Mouse (Mus musculus): ENCODE measurements around the gene Map3k10.

The Map3k10 gene

DNA sequence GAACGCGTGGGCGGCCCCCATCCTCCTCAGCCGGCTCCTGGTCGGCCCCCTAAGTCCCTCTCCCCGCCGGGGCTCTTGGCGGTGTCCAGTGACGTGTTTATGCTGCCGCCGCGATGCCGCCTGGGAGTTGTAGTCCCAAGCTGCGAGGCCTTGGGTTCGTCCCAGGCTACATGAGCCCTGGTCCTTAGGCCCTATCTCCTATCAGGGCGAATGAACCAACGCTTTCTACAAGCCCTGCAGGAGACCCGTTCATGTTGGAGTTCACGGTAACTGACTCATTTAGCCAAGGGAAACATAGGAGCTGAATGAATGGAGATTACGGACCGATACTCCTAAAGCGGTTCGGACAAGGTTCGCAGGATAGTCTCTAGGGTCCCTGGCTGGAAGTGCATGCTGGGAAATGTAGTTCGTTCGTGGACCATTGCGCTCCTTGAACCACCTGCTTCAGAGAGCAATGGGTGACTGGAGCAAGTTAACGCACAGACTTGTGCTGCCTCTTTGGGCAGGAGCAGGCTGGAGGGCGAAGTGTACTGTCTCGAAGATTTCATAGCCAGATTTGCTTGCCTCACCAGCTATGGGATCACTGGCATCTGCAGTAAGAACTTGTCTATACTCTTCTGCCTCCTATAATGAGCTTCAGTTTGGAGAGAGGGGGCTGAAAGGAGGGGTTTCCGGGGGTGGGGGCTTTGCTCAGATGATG is at the start of gene Map3k10:
Gene Map3k10, minus strand, starts transcription at position 77 of the 700 bp plus-strand sequence.
- DNase-seq (ENCODE audit: low read depth) = peak; percentile 96

DNA sequence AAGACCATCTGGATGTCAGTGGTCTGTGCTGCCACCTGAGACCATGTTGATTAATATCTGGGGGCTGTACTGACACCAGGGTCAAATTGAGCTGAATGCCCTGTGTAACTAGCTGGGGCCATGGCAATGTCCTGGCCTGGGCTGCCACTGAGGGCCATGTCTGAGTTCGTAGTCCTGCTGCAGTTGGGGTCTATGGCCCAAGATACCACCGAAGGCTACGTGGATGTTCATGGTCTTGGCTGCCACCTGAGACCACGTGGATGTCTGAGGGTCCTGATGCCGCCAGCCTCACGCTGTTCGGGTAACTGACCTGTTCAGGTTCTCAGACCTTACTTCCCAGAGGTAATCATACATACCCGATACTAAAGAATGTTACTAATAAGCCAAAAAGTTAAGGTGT is 47.6 kb upstream of the Map3k10 start:
- DNase-seq (ENCODE audit: low read depth) = no peak

DNA sequence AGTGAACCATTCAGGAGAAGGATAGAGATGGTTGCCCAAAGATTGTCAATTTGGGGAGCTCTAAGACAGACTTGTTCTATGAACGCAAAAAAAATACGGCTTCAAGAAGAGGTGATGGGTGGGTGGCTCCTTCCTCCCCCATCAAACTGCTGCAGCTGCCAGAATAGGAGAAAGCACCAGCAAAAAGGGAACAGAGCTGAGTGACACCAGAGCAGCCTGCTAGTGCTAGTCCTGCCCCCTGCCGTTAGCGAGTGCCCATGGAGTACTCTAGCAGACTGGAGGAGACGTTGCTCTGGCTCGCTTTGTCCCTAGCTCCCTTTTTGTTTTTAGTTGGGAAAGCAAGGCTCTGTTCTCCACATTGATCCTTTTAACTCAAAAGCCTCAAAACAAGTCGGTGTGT is 36.0 kb upstream of the Map3k10 start:
- no peak for DNase-seq (ENCODE audit: low read depth)

DNA sequence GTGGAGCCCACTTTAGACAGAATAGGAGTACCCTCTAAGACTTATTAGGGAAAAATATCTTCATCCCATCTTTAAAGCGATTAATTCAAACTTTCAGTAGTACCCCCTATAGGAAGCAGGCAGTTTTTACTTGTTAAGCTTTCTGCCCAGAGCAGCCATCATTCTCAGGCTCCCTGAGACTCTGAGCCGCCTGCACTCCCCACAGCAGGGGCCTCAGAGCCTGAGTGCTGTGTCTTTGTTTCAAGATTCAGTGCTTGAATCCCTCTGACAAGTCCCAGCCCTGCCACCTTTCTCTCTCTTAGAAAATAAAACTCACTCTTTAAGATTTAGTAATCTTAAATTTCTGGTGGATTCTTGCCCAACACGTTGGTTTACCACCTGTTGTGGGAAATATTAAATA is 22.3 kb upstream of the Map3k10 start:
- no peak for DNase-seq (ENCODE audit: low read depth)

DNA sequence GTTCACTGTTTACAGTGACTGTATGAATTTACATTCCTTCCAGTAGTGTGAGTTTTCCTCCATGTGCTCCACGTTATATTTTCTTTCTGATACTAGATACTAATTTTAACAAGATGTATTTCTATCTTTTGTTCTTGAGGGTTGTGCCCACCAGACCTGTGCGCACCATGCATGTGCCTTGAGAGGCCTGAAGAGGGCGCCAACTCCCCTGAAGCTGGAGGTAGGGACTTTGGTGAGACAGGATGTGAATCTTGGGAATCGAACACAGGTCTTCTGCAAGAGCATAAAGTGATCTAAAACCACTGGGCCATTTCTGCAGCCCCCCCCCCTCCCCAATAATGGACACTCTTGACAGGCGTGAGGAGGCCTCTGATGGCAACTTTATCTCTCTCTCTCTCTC is 16.7 kb upstream of the Map3k10 start:
- DNase-seq (ENCODE audit: low read depth) = peak; percentile 73

DNA sequence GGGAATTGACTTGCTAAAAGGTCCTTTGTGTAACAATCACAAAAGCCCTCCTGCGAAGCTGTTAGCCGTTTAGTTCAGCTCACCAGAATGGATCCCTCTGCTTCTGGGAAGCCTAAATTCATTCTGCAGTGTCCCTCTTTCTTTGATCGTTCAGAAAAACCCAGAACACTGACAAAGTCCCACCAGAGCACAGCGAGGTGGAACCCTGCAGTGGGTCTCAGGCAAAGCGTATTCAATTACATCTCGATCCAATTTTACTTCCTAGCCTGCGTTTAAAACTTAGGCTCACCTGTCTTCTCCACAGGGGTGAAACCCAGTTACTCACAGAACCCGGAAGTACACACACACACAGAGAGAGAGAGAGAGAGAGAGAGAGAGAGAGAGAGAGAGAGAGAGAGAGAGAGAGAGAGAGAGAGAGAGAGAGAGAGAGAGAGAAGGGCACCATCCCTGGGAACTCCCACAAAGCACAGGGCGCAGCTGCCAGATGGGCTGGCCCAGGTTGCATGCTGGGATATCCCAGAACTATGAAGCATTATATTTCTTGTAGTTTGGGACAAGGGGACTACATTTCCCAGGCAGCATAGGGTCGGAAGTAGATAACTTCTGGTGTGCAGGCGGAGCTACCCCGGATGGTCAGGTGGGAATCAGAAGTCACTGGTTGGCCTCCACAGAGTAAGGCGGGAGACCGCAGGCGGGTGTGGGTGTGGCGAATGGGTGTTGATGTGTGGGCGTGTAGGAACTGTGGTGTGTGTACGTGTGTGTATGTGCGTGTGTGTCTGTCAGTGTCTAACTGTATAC is 14.6 kb upstream of the Map3k10 start, which contains the start of gene Zfp607b:
Gene Zfp607b, plus strand, starts transcription at position 526 of the 798 bp plus-strand sequence.
- peak; percentile 97 for DNase-seq (ENCODE audit: low read depth)

DNA sequence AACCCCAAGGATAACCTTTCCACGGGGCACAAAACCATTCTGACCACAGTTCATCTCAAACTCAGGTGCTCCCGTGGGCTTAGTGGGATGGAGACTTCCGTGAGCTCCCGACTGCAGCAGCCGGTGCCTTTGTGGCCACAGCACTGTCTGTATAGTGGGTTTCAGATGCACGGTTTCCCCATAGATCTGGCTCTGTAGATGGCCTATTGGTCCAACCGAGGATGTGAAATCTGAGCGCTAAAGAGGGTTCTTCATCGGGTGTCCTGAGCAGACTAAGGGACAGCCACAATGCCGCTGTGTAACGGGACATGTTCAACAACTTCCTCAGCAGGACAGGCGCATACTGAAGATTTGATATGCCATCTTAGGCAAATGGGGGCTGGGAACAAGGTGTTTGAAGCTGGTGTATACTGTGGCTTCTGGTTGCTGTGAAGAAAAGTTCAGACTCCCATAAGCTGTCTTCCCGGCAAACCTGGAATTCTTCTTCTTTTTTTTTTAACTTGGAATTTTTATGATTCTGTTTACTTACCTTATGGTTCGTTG is 13.9 kb upstream of the Map3k10 start:
- no peak for DNase-seq (ENCODE audit: low read depth)

DNA sequence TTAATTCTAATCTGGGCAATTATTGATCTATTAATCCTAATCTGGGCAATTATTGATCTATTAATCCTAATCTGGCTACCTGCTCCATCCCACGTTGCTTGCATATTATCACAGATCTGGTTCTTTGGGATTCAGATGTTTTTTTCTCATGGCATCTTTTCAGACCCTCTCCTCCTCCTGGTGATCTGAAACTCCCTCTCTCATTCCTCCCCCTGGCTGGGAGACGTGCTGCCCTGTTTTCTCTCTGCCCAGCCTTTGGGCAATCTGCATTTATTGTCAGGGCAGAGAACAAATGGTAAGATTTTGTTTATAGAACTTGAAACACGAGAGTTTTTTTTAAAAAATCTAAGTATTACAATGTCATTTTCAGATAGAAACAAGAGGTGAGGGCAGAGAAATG is 13.4 kb upstream of the Map3k10 start:
- DNase-seq (ENCODE audit: low read depth) = no peak

DNA sequence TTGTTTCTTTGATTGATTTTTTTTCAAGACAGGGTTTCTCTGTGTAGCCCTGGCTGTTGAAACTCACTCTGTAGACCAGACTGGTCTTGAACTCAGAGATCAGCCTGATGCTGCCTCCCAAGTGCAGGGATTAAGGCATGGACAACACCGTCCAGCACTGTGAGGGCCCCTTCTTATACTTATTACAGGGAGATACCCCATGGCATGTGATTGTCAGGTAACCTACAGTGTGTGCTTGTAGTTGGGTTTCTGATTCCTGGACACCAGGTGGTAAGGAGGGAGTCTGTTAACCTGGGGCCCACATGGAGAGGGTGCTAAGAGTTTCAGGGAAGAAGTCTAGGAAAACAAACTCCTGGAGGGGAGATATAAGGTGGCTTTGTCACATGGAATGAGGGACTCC is 12.6 kb upstream of the Map3k10 start:
- DNase-seq (ENCODE audit: low read depth) = no peak

DNA sequence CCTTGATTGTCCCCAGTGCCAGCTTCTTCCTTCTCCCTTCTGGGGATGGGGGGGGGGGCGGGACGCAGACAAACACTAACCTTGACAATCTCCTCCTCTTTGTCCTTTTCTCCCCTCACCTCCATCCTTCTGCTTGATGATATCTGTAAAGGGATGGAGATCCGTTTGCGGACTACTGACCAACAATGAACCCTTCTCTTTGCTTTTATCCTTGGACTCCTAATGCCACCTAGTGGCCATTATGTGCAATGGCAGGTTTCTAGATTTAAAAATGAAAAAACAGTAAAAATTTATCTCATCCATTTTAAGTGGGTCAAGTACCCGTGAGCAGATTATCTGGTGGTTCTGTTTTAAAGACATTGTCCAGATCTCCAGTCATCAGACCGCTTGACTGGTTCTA is 11.3 kb upstream of the Map3k10 start:
- DNase-seq (ENCODE audit: low read depth) = peak; percentile 67

DNA sequence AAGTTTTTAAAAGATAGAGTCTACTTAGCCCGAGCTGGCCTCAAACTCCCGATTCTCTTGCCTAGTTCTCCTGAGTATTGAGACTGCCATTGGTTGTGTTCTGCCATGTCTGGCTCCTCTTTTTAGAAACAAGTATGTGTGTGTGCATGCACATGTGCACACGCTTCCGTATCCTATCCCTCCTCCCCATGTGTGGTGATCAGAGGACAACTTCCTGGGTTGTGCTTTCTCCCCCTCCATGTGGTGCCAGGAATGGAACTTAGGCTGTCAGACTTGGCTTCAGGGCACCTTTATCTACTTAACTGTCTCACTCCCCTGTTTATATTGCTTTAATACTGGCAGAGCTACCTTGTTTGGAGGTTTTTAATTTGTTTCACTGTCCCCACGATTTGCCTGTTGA is 10.8 kb upstream of the Map3k10 start:
- DNase-seq (ENCODE audit: low read depth) = no peak

DNA sequence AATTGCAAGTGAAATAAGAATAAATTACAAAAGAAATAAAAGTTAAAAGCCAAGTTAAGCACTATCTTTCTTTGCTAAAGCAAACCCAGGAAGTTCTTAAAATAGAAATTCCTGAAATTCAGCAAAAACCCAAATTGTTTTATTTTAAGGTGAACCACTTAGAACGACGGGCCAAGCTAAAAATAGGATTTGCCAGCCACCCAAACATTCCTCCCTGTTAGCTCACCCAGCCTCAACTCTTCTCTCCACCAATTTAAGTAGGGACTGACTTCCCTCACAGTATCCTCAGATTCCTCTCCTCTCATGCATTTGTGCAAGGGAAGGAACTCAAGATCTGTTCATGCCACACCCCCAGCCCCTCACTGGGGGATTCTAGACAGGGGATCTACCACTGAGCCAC is 8.8 kb upstream of the Map3k10 start:
- no peak for DNase-seq (ENCODE audit: low read depth)

DNA sequence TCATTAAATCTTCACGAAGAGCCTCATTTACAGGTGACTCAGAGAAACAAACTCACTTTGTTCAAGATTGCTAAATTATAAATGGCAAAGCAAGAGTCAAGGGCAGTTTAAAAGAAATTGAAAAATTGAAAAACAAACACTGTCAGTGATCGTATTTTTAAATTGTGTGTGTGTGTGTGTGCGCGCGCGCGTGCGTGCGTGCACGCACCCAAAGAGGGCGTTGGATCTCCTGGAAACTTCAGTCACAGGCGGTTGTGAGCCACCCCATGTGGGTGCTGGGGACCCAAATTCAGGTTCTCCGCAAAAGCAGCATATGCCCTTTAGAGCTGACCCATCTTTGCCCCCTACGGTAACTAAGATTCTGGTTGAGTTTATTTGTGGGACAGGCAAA is 819 bp upstream of the Map3k10 start:
- no peak for DNase-seq (ENCODE audit: low read depth)

DNA sequence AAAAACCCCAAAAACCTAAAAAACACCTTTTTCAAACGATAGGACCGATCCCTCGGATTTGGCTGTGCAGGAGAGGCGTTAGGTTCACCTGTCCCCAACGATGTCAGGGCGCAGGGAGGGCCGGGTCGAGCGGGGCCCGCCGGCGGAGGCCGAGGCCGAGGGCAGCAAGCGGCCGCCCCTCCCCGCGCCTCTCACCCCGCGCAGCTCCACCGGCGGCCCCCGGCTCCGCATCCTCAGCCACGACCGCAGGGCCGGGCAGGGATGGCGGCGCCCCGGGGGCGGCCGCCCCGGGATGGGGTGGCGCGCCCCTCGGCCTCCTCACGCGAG is 240 bp downstream of the Map3k10 start:
- DNase-seq (ENCODE audit: low read depth) = no peak

DNA sequence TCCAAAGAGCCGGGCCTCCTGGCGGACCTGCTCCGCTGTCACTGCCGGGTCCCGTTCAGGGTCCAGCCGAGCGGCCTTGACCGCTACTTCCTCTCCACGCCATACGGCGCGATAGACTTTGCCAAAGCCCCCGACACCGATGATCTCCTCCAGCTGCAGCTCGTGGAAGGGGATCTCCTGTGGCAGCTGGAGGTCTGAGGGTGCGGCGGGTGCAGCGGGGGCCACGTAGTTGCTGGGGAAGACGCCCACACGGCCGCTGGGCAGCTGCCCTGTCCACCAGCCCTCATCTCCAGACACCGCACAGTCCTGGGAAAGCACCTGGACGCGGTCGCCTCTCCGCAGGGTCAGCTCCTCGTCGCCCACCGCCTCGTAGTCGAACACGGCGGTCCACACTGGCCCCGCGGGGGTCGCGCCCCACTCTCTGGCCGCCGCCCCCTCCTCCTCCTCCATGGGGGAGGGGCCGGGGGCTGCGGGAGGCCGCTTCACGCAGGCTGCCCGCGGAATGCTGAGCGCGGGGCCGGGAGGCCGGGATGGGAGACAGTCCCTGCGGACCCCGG is 745 bp downstream of the Map3k10 start:
- peak; percentile 35 for DNase-seq (ENCODE audit: low read depth)

DNA sequence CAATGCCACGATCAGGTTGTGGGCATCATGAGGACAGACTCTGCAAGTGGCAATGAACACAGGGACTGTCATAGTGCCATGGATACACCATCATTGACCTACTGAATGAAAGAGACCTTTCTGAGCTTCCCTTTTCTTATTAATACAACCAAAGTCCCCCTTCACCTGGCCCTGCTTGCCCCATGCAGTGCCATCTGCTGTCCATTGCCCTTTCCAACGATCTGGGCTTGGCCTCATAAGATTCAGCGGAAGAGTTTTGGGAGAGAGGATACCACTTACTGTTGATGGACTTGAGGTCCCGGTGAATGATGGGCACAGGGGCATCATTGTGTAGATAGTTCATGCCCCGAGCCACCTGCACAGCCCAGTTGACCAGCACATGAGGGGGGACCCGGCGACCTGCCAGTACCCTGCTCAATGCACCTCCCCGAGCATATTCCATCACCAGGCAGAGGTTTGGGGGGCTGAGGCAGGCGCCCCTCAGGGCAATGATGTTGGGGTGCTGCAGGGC is 1.3 kb downstream of the Map3k10 start:
- DNase-seq (ENCODE audit: low read depth) = no peak

DNA sequence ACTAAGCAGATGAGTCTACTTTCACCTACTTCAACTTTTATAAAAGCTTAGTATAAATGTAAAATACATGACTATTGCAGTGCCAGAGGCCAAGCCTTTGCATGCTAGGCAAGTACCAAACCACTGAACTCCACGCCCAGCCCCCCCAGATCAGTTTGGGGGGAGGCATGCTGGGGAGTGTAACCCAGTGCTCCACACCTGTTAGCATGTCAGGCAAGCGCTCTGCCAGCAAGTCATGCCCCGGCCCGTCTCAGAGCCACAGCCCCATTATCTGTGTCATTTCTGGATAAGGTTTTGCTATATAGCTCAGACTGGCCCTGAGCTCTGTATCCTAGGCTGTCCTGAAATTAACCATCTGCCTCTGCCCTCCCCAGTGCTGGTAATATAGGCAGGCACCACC is 12.4 kb downstream of the Map3k10 start:
- DNase-seq (ENCODE audit: low read depth) = no peak

DNA sequence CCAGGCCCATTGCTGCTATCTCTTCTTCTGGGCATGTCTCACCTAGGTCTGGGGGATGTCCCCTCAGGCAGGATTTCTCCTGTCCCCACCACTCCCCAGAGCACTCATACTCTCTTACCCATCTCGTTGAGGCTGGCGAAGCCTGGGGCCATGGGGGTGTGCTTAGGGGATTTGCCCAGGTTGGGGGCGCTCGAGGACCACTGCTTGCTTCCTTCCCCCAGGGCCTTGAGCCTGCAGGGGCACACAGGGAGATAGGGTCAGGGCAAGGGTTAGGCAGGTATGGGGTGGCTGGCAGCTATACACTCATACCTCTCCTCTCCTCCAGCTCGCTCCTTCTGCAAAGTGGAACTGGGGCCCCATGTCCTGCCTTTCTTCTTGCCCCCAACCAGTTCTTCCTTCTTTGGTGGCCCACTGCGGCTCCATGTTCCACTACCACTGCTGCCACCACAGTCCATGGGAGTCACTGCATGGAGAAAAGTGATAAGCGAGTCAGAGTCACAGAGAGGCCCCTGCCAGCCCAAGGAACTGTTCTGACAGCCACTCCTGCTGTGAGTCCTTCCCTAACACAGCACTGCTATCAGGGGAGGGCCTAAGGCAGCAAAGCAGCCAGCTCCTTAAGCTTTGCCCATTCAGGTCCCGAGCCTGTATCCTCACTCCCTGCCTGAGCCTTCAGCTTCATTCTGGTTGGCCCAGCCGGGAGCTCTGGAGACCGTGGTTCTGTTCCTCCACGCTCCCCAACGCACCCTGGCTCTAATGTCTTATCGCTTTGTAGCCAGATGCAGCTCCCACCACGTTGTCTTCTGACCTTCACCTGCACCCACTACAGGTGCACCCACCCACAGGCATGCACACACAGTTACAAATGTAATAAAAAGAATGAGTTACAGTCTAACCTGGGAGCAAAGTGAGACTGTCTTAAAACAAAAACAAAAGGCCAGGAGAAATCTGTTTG is 15.4 kb downstream of the Map3k10 start:
- no peak for DNase-seq (ENCODE audit: low read depth)

DNA sequence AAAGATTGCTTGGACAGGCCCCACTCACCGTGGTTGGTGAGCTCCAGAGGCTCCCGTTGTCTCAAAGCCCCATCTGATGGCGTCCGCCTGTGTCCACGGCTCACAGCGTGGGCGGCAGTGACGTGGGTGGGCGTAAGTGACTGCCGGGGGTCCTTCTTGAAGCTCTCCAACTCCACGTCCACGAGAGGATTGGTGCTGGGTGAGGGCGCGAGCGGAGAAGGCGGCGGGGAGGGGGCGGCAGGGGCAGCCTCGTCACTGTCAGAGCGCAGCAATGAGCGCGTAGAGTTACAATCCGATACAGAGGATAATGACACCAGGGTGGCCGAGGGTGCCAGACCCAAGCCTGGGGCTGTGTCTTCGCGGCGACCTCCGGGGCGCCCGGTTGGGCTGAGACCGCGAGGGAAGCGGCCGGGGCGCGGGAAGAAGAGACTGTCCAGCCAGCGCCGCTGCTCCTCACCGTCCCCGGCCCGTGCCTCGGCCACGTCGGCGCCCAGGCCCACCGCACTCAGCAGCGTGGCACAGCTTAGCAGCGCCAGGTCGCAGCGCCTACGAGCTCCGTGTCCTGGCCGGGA is 16.5 kb downstream of the Map3k10 start:
- DNase-seq (ENCODE audit: low read depth) = no peak

DNA sequence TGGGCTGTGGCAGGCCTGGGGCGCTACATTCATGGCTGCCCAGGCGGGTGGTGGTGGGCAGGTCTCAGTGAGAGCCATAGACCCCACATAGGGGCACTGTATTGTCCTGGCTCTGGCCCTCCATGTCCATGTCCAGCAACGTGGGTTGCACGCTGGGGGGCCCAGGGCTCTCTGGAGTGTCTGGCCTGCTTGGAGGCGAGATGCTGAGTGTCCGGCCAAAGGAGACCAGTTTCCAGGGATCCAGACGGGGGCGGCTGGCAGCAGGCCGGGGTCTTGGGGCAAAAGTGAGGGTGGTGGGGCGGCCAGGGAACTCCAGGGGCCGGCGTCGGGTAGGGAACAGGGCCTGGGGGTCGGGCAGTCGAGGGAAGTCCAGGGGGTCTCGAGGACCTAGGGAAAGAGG is 17.8 kb downstream of the Map3k10 start:
- no peak for DNase-seq (ENCODE audit: low read depth)

DNA sequence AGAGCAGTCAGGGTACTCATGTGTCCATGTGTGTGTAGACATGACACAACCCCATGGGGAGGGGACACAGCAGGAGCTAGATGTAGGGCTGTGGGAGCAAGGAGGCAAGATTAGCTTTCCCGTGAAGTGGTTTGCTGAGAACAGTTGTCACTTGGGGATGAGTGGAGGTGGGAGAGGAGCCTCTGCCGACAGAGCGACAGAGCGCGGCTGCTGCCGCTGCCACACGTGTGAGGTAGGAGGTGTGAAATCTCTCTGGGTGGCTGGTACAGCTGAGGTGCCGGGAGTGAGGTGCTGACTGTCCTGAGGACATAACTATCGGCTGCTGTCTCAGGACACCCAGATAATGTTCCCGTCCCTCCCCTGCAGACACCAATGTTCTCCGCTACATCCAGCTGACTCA is 18.9 kb downstream of the Map3k10 start:
- no peak for DNase-seq (ENCODE audit: low read depth)
